Mouse (Mus musculus) adrenal gland, adult 10 weeks (tissue): ENCODE results near the gene Krt20. TPM values are rescaled to one million over a fixed set of nuclear protein-coding genes. Genes with fewer than 3 reads are reported as not detected.

ENCODE experiments used
- polyA plus RNA-seq: library from polyadenylated mRNA; stranded (reverse); fragments of 350-450 nt; fragmentation: Illumina TruSeq; extraction: RNeasy Lipid Tissue Mini Kit (QIAGEN cat#74804); gene quantifications from one replicate; pipeline ENCODE4 v1.2.3, GENCODE M21; 2014; ENCODE audit warnings: low read depth, low replicate concordance

Krt20 gene
- not detected for polyA plus RNA-seq

GRCm38 (mm10) chr11:99437972-99438371 is at the start of gene Krt20:
TSS of gene Krt20 (minus strand) at chr11:99438150.

GRCm38 (mm10) chr11:99422159-99422558 is 15.8 kb downstream of the Krt20 start, which contains the start of gene Krt12:
TSS of gene Krt12 (minus strand) at chr11:99422259.

GRCm38 (mm10) chr11:99389264-99389663 is 48.7 kb downstream of the Krt20 start, which contains the start of gene Krt10:
TSS of gene Krt10 (minus strand) at chr11:99389364.

Other genes starting within 250 kb of the Krt20 start
- gene Smarce1, start 207.1 kb downstream of the Krt20 start, polyA plus RNA-seq = 138 TPM
- gene Krt222, start 194.1 kb downstream of the Krt20 start, polyA plus RNA-seq = 6.1 TPM
- not detected for gene Krt24, start 152.9 kb downstream of the Krt20 start, polyA plus RNA-seq
- gene Krt25, start 115.2 kb downstream of the Krt20 start, polyA plus RNA-seq = not detected
- gene Krt26, start 100.2 kb downstream of the Krt20 start, polyA plus RNA-seq = not detected
- gene Krt27, start 87.0 kb downstream of the Krt20 start, polyA plus RNA-seq = not detected
- not detected for gene Krt28, start 63.2 kb downstream of the Krt20 start, polyA plus RNA-seq
- gene Krt10, start 48.8 kb downstream of the Krt20 start, polyA plus RNA-seq = 14.8 TPM
- gene Krt12, start 15.9 kb downstream of the Krt20 start, polyA plus RNA-seq = not detected
- gene Krt23, start 55.0 kb upstream of the Krt20 start, polyA plus RNA-seq = not detected
- gene Krt39, start 83.2 kb upstream of the Krt20 start, polyA plus RNA-seq = not detected
- not detected for gene Krt40, start 105.0 kb upstream of the Krt20 start, polyA plus RNA-seq
- gene Krtap3-3, start 112.7 kb upstream of the Krt20 start, polyA plus RNA-seq = not detected
- not detected for gene Krtap3-2, start 118.7 kb upstream of the Krt20 start, polyA plus RNA-seq
- gene Gm11939, start 121.3 kb upstream of the Krt20 start, polyA plus RNA-seq = not detected
- not detected for gene Krtap3-1, start 128.5 kb upstream of the Krt20 start, polyA plus RNA-seq
- not detected for gene Krtap1-5, start 142.9 kb upstream of the Krt20 start, polyA plus RNA-seq
- gene Krtap1-4, start 145.5 kb upstream of the Krt20 start, polyA plus RNA-seq = not detected
- not detected for gene Krtap1-3, start 153.2 kb upstream of the Krt20 start, polyA plus RNA-seq
- gene Krtap9-3, start 160.0 kb upstream of the Krt20 start, polyA plus RNA-seq = not detected
- gene Gm11938, start 165.2 kb upstream of the Krt20 start, polyA plus RNA-seq = not detected
- not detected for gene Gm11937, start 172.0 kb upstream of the Krt20 start, polyA plus RNA-seq
- gene Krtap2-4, start 176.7 kb upstream of the Krt20 start, polyA plus RNA-seq = not detected
- gene Gm11562, start 182.3 kb upstream of the Krt20 start, polyA plus RNA-seq = not detected
- gene Krtap4-1, start 190.1 kb upstream of the Krt20 start, polyA plus RNA-seq = not detected
- not detected for gene Krtap4-2, start 196.9 kb upstream of the Krt20 start, polyA plus RNA-seq
- gene Krtap4-7, start 205.9 kb upstream of the Krt20 start, polyA plus RNA-seq = not detected
- not detected for gene Gm11555, start 212.1 kb upstream of the Krt20 start, polyA plus RNA-seq
- not detected for gene Gm11563, start 220.8 kb upstream of the Krt20 start, polyA plus RNA-seq
- not detected for gene Krtap4-6, start 227.8 kb upstream of the Krt20 start, polyA plus RNA-seq